Mouse (Mus musculus): ENCODE results near the gene Cd47. TPM values are rescaled to one million over a fixed set of nuclear protein-coding genes. Genes with fewer than 3 reads are reported as not detected.

Gene Cd47
- polyA plus RNA-seq, 1 experiment from 2014 or later: 95.2 TPM

DNA sequence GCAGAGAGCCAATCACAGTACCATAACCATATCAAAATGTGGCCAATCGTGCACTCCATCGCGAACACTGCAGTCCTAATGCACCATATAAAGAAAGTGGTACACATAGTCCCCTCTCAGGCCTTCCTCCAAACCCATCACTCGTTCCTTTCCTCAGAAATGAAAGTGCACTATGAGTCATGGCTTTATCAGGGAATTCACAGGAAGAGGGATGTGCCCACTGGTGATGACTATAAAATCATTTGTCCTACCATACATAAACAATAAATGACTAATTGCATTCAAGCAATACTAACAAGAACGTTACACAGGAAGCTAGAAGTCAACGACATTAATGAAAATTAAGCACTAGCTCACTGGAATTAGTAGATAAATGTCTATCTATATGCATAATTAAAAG is 121.3 kb downstream of the Cd47 start:
- TF ChIP-seq EP300 (optimal IDR thresholded peaks at IDR 0.05) (no peak), CTCF (IDR thresholded peaks at IDR 0.05; ENCODE audit: low read depth) (no peak)
- WGBS: 69% methylated on average over 6 of the region's 6 CpGs
- Histone ChIP-seq H3K4me2 (replicated peaks; ENCODE audit: low read depth) (no peak overlapping the region), H3K9ac (ENCODE audit: low read length) (no peak overlapping the region), H3K36me3 (ENCODE audit: control insufficient read depth, insufficient read depth, low read length) (no peaks in the 10 kb centered on the region), H3K9me3 (ENCODE audit: control insufficient read depth, low read length) (no peaks in the 10 kb centered on the region), H3K27me3 (ENCODE audit: control insufficient read depth, insufficient read depth, low read length) (no peaks in the 10 kb centered on the region), H3K4me3 (ENCODE audit: low read depth, low read length) (no peak overlapping the region), H3K4me1 (replicated peaks; ENCODE audit: control insufficient read depth, insufficient read depth) (no peaks in the 10 kb centered on the region; the same call in 1 of the 2 replicates), H3K27ac (replicated peaks) (no peak overlapping the region)
- DNase-seq (ENCODE audit: low spot score) (no peak), ATAC-seq (ENCODE audit: low FRiP score, low TSS enrichment) (no peak)

DNA sequence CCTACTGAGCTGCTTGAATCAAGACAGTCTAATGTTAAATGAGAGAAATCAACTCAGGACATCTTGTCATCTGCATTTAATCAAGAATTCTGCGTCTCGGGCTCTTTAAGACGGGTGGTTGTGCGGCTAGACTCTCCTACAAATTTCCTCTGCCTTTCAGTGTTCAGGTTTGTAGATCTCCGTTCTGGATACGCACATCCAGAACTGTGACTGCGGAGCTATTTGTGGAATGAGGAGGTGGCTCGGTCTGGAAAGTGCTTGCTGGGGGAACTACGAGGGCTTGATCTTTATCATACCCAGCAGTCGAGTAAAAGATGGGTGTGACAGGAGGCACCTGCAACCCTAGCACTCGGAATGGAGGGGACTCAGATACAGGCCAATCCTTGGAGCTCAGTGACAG is 121.8 kb downstream of the Cd47 start:
- WGBS: 69% methylated on average over 11 of the region's 11 CpGs
- H3K9me3 ChIP-seq (ENCODE audit: control insufficient read depth, low read length): no peaks in the 10 kb centered on the region
- DNase-seq (ENCODE audit: low spot score) (no peak), ATAC-seq (ENCODE audit: low FRiP score, low TSS enrichment) (no peak)
- H3K4me2 ChIP-seq (replicated peaks; ENCODE audit: low read depth): no peak overlapping the region
- H3K4me3 ChIP-seq (ENCODE audit: low read depth, low read length): no peak overlapping the region
- TF ChIP-seq CTCF (IDR thresholded peaks at IDR 0.05; ENCODE audit: low read depth) (no peak), EP300 (optimal IDR thresholded peaks at IDR 0.05) (no peak)
- H3K4me1 ChIP-seq (replicated peaks; ENCODE audit: control insufficient read depth, insufficient read depth): no peaks in the 10 kb centered on the region; the same call in 1 of the 2 replicates
- H3K9ac ChIP-seq (ENCODE audit: low read length): no peak overlapping the region
- no peaks in the 10 kb centered on the region for H3K36me3 ChIP-seq (ENCODE audit: control insufficient read depth, insufficient read depth, low read length)
- no peaks in the 10 kb centered on the region for H3K27me3 ChIP-seq (ENCODE audit: control insufficient read depth, insufficient read depth, low read length)
- H3K27ac ChIP-seq (replicated peaks): no peak overlapping the region

DNA sequence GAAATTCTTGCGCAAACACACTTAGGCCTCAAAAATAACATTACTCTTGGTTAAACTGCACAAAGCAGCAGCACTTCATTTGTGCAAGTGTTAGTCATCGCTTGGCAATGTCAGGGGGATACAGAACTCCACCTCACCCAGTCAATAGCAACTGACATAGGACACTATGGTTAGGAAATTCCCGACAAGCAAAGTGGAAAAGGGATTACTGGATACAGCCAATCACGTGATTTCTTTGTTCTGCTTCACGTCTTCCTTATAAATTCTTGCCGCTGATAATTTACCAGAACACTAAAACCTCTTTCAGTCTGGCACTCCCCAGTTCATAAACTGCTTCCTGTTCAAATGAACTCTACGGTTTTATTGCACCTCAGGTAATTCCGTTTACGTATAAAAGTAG is 123.4 kb downstream of the Cd47 start:
- no peak overlapping the region for H3K27ac ChIP-seq (replicated peaks)
- no peaks in the 10 kb centered on the region for H3K27me3 ChIP-seq (ENCODE audit: control insufficient read depth, insufficient read depth, low read length)
- H3K9me3 ChIP-seq (ENCODE audit: control insufficient read depth, low read length): no peaks in the 10 kb centered on the region
- no peak for DNase-seq (ENCODE audit: low spot score)
- H3K4me1 ChIP-seq (replicated peaks; ENCODE audit: control insufficient read depth, insufficient read depth): no peaks in the 10 kb centered on the region; the same call in 1 of the 2 replicates
- H3K36me3 ChIP-seq (ENCODE audit: control insufficient read depth, insufficient read depth, low read length): no peaks in the 10 kb centered on the region
- no peak overlapping the region for H3K4me2 ChIP-seq (replicated peaks; ENCODE audit: low read depth)
- H3K9ac ChIP-seq (ENCODE audit: low read length): no peak overlapping the region
- no peak for TF ChIP-seq CTCF (IDR thresholded peaks at IDR 0.05; ENCODE audit: low read depth)
- no peak for TF ChIP-seq EP300 (optimal IDR thresholded peaks at IDR 0.05)
- 45% methylated on average over 9 of the region's 9 CpGs for WGBS
- H3K4me3 ChIP-seq (ENCODE audit: low read depth, low read length): no peak overlapping the region
- ATAC-seq (ENCODE audit: low FRiP score, low TSS enrichment): peak; percentile 57; the same call in 1 of the 2 replicates

DNA sequence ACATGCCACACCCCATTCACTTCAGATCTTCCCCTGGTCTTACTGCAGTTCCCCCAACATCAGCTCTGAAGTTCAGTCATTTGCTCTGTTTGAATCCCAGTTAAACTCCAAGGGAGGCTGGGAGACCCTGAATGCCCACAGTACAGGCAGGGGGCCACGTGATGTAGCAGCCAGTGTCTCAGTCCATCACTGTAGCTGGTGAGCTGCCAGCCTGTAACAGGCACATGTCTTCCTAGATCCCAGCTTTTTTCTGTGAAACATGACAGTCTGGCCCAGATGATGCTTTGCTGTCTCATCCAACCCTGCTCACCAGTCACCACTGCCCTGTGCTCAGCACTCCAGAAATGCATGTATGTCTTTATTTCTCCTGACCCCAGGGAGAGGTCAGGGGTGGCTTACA is 124.6 kb downstream of the Cd47 start:
- no peak for TF ChIP-seq EP300 (optimal IDR thresholded peaks at IDR 0.05)
- no peak for TF ChIP-seq CTCF (IDR thresholded peaks at IDR 0.05; ENCODE audit: low read depth)
- no peaks in the 10 kb centered on the region for H3K9me3 ChIP-seq (ENCODE audit: control insufficient read depth, low read length)
- no peak overlapping the region for H3K9ac ChIP-seq (ENCODE audit: low read length)
- H3K4me1 ChIP-seq (replicated peaks; ENCODE audit: control insufficient read depth, insufficient read depth): no peaks in the 10 kb centered on the region; the same call in 1 of the 2 replicates
- no peaks in the 10 kb centered on the region for H3K36me3 ChIP-seq (ENCODE audit: control insufficient read depth, insufficient read depth, low read length)
- H3K4me3 ChIP-seq (ENCODE audit: low read depth, low read length): no peak overlapping the region
- H3K4me2 ChIP-seq (replicated peaks; ENCODE audit: low read depth): no peak overlapping the region
- H3K27ac ChIP-seq (replicated peaks): no peak overlapping the region
- no peak for ATAC-seq (ENCODE audit: low FRiP score, low TSS enrichment)
- no peaks in the 10 kb centered on the region for H3K27me3 ChIP-seq (ENCODE audit: control insufficient read depth, insufficient read depth, low read length)
- WGBS: 89% methylated on average over 1 of the region's 1 CpGs
- no peak for DNase-seq (ENCODE audit: low spot score)

DNA sequence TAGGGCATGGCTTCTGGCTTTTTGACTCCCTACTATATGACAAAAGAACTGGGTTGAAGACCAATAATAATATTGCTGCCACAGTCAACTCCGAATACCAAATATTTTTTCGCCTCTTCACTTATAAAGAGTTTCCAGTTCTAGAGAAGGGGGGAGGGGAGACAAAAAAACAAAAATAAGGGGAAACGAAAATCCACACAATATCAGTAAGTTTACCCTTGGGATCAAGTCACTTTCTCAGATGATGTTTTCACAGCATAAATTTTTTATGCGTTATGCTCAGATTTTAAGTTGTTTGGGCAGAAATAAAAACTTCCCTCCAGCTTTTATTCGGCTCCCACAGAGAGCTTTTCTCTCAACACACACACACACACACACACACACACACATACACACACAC is 132.9 kb downstream of the Cd47 start:
- H3K9ac ChIP-seq (ENCODE audit: low read length): no peak overlapping the region
- ATAC-seq (ENCODE audit: low FRiP score, low TSS enrichment): no peak
- no peaks in the 10 kb centered on the region for H3K36me3 ChIP-seq (ENCODE audit: control insufficient read depth, insufficient read depth, low read length)
- no peak for DNase-seq (ENCODE audit: low spot score)
- no peak overlapping the region for H3K4me2 ChIP-seq (replicated peaks; ENCODE audit: low read depth)
- no peak for TF ChIP-seq CTCF (IDR thresholded peaks at IDR 0.05; ENCODE audit: low read depth)
- no peak for TF ChIP-seq EP300 (optimal IDR thresholded peaks at IDR 0.05)
- no peaks in the 10 kb centered on the region for H3K27me3 ChIP-seq (ENCODE audit: control insufficient read depth, insufficient read depth, low read length)
- 82% methylated on average over 5 of the region's 5 CpGs for WGBS
- no peak overlapping the region for H3K4me3 ChIP-seq (ENCODE audit: low read depth, low read length)
- H3K4me1 ChIP-seq (replicated peaks; ENCODE audit: control insufficient read depth, insufficient read depth): no peaks in the 10 kb centered on the region
- H3K27ac ChIP-seq (replicated peaks): no peak overlapping the region
- H3K9me3 ChIP-seq (ENCODE audit: control insufficient read depth, low read length): no peaks in the 10 kb centered on the region

DNA sequence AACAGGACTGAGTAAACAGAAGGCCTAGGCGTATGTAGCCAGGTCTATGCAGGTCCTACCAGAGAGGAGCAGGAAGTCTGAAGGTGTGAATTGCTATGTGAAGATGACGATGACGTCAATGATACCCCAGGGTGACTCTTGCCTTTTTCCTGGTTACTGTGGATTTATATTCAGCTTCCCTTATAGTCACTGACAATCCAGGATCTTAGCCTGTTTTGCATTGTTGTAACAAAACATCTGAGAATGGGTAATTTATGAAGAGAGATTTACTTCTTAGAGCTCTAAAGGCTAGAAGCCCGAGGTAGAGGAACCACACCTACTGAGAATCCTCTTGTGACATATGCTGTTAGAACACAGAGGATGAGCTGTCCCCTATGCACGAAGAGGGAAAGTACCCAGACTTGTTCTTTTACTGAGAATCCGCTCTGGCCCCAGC is 135.7 kb downstream of the Cd47 start:
- H3K36me3 ChIP-seq (ENCODE audit: control insufficient read depth, insufficient read depth, low read length): no peaks in the 10 kb centered on the region
- DNase-seq (ENCODE audit: low spot score) (no peak), ATAC-seq (ENCODE audit: low FRiP score, low TSS enrichment) (peak; percentile 71)
- no peaks in the 10 kb centered on the region for H3K9me3 ChIP-seq (ENCODE audit: control insufficient read depth, low read length)
- H3K9ac ChIP-seq (ENCODE audit: low read length): no peak overlapping the region
- H3K4me3 ChIP-seq (ENCODE audit: low read depth, low read length): no peak overlapping the region
- WGBS: 77% methylated on average over 6 of the region's 6 CpGs
- no peak for TF ChIP-seq EP300 (optimal IDR thresholded peaks at IDR 0.05)
- no peak overlapping the region for H3K4me2 ChIP-seq (replicated peaks; ENCODE audit: low read depth)
- no peak overlapping the region for H3K27ac ChIP-seq (replicated peaks)
- no peaks in the 10 kb centered on the region for H3K27me3 ChIP-seq (ENCODE audit: control insufficient read depth, insufficient read depth, low read length)
- no peaks in the 10 kb centered on the region for H3K4me1 ChIP-seq (replicated peaks; ENCODE audit: control insufficient read depth, insufficient read depth)

All from stomach, postnatal 0 days (tissue).